Mouse (Mus musculus) hindbrain, embryonic 16.5 days (tissue): ENCODE data around the gene Gm28043. TPM values are rescaled to one million over a fixed set of nuclear protein-coding genes. Genes with fewer than 3 reads are reported as not detected.

ENCODE experiments used
- ATAC-seq: fragments of 200-750 bp; cut with Nextera tagmentation; 2 replicates; pipeline ENCODE4 v1.8.0; 2017; ENCODE audit warnings: moderate TSS enrichment, moderate library complexity
- H3K27ac ChIP-seq: fragments of 300-500 bp; sonication (generic); 2 replicates; pipeline ENCODE4 v1.5.1; 2014; ENCODE audit warnings: low read depth, mild to moderate bottlenecking, control low read depth, low read length, moderate library complexity
- H3K27me3 ChIP-seq: fragments of 300-500 bp; sonication (generic); replicated peaks from 2 replicates; pipeline ENCODE4 v1.6.1; 2014; ENCODE audit warnings: low read length; ENCODE audit not compliant: control insufficient read depth, insufficient read depth
- H3K36me3 ChIP-seq: fragments of 300-500 bp; sonication (generic); 2 replicates; pipeline ENCODE4 v1.6.1; 2014; ENCODE audit warnings: mild to moderate bottlenecking, low read length, moderate library complexity, mixed read lengths; ENCODE audit not compliant: control insufficient read depth, insufficient read depth
- H3K4me1 ChIP-seq: fragments of 300-500 bp; sonication (generic); 2 replicates; pipeline ENCODE4 v1.6.1; 2014; ENCODE audit warnings: low read depth, low read length; ENCODE audit not compliant: control insufficient read depth, insufficient read depth
- H3K4me2 ChIP-seq: fragments of 300-500 bp; sonication (generic); 2 replicates; pipeline ENCODE4 v1.6.1; 2014; ENCODE audit warnings: mild to moderate bottlenecking, low read length, control low read depth, moderate library complexity
- H3K4me3 ChIP-seq: fragments of 300-500 bp; sonication (generic); 2 replicates; pipeline ENCODE4 v1.5.1; 2014; ENCODE audit warnings: mild to moderate bottlenecking, low read length, control low read depth, moderate library complexity
- H3K9ac ChIP-seq: fragments of 300-500 bp; sonication (generic); 2 replicates; pipeline ENCODE4 v1.6.1; 2014; ENCODE audit warnings: low read depth, mild to moderate bottlenecking, control low read depth, low read length, moderate library complexity
- H3K9me3 ChIP-seq: fragments of 300-500 bp; sonication (generic); 2 replicates; pipeline ENCODE4 v1.6.1; 2014; ENCODE audit warnings: mild to moderate bottlenecking, low read length, moderate library complexity; ENCODE audit not compliant: control insufficient read depth
- WGBS: fragments of 180-500 bp; shearing (Covaris S2); extraction: QIAGEN DNeasy Blood & Tissue Kit; methylation state at CpG from one replicate; pipeline ENCODE4 v1.1.7; 2014; 5-methylcytosine and 5-hydroxymethylcytosine counted together
- polyA plus RNA-seq: library from polyadenylated mRNA; unstranded; fragments of >200 nt; fragmentation: Nextera tagmentation; extraction: Ambion mirVana; gene quantifications from 2 replicates; pipeline ENCODE4 v1.2.1, GENCODE M21; 2015

Gene Gm28043
- polyA plus RNA-seq, 1 experiment from 2014 or later, result 2.3 TPM

DNA sequence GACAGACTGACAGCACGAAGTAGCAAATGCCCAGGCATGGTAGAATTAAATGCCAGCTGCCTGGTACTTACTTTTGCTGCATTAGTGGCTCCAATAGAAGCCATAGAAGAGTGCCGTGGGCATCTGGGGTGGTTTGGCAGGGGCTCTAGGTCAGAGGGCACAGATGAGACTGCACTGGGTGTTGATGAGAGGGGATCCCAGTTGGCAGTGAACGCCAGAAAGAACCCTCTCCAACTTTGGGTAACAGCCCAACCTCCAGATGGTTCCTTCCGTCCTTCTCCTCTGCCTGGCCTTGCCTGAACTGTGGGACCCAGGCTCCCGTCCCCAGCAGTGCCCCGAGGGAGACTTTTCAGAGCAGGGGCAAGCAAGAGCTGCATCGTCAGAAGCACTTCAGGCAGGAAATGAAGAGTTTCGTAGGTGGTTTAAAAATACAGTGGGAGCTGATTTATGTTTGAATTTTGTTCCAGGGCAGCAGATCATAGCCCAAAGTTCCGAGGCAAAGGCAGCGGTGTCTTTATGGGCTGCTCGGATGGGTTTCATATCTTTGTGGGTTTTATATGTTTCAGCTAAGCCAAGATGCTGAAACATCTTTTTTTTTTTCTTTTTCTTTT is 106.2 kb downstream of the Gm28043 start:
- Histone ChIP-seq H3K9ac (no peak overlapping the region), H3K27ac (peak overlapping the region; percentile 23; the same call in 1 of the 2 replicates), H3K4me1 (peaks cover 16% of the 10 kb centered on the region), H3K27me3 (no peaks in the 10 kb centered on the region), H3K9me3 (0 out of 2 replicates have a peak, but pooled peaks cover 2% of the 10 kb centered on the region), H3K36me3 (no peaks in the 10 kb centered on the region), H3K4me2 (no peak overlapping the region), H3K4me3 (no peak overlapping the region)
- 68% methylated on average over 11 of the region's 11 CpGs for WGBS
- ATAC-seq, result no peak

DNA sequence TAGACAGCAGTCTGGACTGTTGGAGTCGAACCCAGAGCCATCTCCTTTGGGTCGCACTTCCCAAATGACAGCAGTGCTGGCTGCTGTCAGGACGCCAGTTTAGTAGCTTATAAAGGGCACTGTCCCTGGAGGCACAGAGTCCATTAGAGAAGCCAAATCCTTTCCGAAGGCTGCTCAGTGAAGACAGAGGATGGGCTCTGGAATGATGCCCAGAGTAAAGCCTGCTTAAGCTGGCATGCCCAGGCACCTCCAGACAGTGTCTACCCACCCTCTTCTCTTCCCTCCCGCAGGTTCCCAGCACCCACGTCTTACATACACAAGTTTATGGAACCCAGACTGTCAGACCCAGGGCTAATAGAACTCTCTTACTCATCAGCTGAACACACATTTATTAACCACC is 109.9 kb downstream of the Gm28043 start:
- Histone ChIP-seq H3K4me2 (no peak overlapping the region), H3K9ac (no peak overlapping the region), H3K4me1 (peaks cover 6% of the 10 kb centered on the region; the same call in 1 of the 2 replicates), H3K9me3 (0 out of 2 replicates have a peak, but pooled peaks cover 2% of the 10 kb centered on the region), H3K36me3 (no peaks in the 10 kb centered on the region), H3K27me3 (no peaks in the 10 kb centered on the region), H3K27ac (no peak overlapping the region), H3K4me3 (no peak overlapping the region)
- ATAC-seq, result peak; percentile 84
- WGBS, result 45% methylated on average over 6 of the region's 6 CpGs

DNA sequence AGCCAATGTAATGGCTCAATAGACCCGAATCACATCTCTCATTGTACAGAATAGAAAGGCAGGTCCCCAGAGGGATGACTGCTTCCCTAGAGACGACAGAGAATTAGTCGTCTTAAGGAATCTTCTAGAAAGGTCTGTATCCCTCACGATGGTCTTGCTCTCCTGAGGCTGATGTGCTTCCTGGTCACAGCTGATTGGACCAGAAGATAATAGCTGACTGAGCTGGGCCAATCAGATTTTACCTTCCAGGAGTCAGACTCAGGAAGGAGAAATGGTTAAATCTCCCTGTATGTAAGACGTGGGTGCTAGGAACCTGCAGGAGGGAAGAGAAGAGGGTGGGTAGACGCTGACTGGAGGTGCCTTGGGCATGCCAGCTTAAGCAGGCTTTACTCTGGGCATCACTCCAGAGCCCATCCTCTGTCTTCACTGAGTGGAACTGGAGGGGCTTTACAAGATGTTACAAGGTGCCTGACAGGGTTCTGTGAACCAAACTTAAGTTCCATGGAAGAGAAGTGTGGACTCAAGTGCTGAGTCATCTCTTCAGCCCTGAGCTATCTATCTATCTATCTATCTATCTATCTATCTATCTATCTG is 110.4 kb downstream of the Gm28043 start:
- Histone ChIP-seq H3K27me3 (no peaks in the 10 kb centered on the region), H3K9ac (no peak overlapping the region), H3K4me3 (no peak overlapping the region), H3K36me3 (no peaks in the 10 kb centered on the region), H3K4me1 (peaks cover 6% of the 10 kb centered on the region), H3K4me2 (no peak overlapping the region), H3K9me3 (0 out of 2 replicates have a peak, but pooled peaks cover 2% of the 10 kb centered on the region), H3K27ac (no peak overlapping the region)
- WGBS, result 62% methylated on average over 6 of the region's 6 CpGs
- no peak for ATAC-seq

DNA sequence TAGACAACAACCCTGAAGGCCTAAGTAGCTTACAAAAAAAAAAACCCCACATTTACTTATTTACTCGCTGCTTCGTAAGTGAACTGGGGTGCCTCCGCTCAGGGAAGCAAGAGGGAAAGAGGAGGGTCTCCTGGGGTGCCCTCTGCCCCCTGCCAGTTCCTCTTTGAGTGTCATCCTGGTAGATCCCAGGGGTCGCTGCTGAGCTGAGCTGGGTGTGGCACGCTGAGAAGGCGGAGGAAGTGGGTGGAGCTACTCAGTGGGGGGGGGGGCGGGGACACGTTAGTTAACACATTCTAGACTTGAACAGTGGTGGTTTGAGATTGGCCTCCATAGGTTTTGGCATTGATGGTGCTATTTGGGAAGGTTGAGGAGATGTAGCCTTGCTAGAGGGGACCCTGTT is 113.4 kb downstream of the Gm28043 start:
- 63% methylated on average over 8 of the region's 8 CpGs for WGBS
- Histone ChIP-seq H3K4me2 (no peak overlapping the region), H3K4me3 (no peak overlapping the region), H3K27me3 (no peaks in the 10 kb centered on the region), H3K36me3 (no peaks in the 10 kb centered on the region), H3K9me3 (no peaks in the 10 kb centered on the region), H3K4me1 (peaks cover 24% of the 10 kb centered on the region), H3K27ac (no peak overlapping the region), H3K9ac (no peak overlapping the region)
- no peak for ATAC-seq

DNA sequence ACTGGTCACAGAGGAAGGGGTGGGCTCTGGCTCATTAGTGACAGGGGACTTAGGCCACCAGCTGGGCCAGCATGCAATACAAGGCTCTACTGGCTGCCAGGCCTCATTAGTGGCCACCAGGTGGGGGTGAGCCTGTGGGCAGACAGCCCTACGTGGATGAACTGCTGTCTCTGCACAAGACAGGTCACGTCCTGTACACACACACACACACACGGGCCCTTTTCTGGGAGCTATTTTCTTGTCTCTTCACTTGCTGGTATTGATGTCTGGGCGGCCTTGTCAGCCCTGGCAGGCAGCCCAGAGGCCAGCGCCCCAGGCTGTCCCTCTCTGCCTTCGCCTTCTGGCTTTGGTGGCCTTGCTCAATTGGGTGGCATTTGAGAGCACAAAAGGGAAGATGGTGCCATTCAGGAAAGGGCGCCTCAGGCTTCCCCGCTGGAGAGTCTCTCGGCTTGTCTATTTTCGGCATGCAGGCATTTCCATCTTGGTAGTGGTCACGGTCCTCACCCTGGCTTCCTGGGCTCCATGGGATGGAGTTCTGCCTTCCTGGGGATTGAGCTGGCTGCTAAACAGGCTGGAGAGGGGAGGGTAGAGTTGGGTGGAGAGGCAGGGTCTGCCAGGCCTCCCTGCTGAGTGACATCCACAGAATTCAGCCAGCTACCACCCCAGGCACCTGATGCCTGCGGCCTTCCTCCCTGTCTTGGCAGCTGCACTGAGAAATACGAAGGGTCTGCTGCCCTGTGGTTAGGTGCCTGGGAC is 116.0 kb downstream of the Gm28043 start:
- Histone ChIP-seq H3K36me3 (no peaks in the 10 kb centered on the region), H3K4me2 (no peak overlapping the region), H3K9ac (peak overlapping the region; percentile 31), H3K9me3 (no peaks in the 10 kb centered on the region), H3K27me3 (no peaks in the 10 kb centered on the region), H3K4me3 (no peak overlapping the region), H3K27ac (peak overlapping the region; percentile 74), H3K4me1 (peaks cover 18% of the 10 kb centered on the region)
- peak; percentile 72 for ATAC-seq
- 23% methylated on average over 13 of the region's 13 CpGs for WGBS

DNA sequence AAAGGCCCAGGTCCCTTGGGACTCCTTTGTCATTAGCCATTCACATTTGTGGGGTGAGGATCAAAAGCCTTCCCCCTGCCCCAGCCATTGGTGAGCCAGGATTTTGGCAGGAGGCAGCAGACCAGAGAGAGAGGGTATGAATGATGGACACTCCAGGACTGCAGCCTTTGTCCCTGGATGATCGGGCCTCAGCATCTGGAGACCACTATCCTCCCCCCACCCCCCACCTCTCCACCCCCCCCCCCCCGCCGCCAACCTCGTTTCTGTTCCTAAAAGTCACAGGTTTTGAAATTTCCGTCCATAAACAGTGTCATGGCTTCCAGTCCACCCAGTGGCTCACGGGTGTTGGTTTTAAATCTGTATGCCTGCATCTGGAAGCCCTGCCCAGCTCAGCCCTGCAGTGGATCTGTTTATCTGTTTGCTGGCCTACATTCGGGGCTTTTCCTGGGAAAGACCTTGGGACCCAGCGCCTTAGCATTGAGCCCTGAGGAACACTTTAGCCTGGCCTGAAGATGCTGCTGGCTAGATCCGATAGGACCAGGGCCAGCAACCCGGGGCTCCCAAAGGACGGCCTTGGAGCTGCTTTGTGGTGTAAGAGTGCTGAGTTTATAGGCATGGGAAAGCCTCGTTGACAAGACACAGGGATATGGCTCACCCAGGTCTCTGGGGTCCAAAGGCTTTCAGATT is 116.7 kb downstream of the Gm28043 start:
- WGBS, result 29% methylated on average over 12 of the region's 12 CpGs
- no peak; the same call in 1 of the 2 replicates for ATAC-seq

DNA sequence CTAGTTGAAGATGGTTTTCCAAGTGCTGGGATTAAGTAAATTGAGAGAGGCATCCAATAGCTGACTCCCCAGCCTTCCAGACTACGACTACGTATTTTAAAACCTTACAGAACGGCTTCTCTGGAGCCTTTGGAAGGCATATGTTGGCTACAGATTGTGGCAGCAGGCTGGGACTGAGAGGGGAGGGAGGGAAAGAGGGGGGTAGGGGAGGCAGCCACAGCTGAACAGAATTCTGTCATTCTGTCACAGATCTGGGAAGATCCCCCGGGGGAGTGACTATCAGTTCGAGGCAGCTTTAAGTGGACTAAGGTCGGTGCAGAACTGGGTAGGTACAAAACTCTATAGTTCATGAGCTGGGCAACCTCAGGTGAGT is 117.3 kb downstream of the Gm28043 start:
- 27% methylated on average over 6 of the region's 6 CpGs for WGBS
- H3K9me3 ChIP-seq, result no peaks in the 10 kb centered on the region
- H3K4me1 ChIP-seq, result peaks cover 28% of the 10 kb centered on the region

More for the DNA sequence above, 116.7 kb downstream of the Gm28043 start:
- Histone ChIP-seq H3K4me1 (peaks cover 25% of the 10 kb centered on the region), H3K27me3 (no peaks in the 10 kb centered on the region), H3K9ac (peak overlapping the region; percentile 32), H3K4me3 (no peak overlapping the region), H3K27ac (peak overlapping the region; percentile 74), H3K4me2 (no peak overlapping the region), H3K36me3 (no peaks in the 10 kb centered on the region), H3K9me3 (no peaks in the 10 kb centered on the region)

DNA sequence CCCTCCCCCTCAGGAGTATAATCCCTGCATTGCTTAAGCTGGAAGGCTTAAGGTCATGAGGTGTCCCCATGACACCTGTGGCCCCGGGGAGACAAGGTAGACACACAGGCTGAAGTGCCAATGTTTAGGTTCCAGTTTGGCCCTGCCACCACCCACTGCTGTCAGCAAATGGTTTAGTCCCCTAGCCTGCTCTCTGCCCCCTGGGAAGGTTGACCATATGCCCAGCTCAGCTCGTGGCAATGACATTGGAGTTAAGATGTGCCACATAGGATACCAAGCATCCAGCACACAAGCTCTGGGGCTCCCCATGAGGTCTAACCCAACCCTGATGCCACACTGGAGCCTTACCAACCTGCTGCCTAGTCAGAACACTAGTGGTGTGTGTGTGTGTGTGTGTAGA is 117.8 kb downstream of the Gm28043 start:
- Histone ChIP-seq H3K9ac (no peak overlapping the region), H3K9me3 (no peaks in the 10 kb centered on the region), H3K27me3 (no peaks in the 10 kb centered on the region), H3K36me3 (no peaks in the 10 kb centered on the region), H3K27ac (no peak overlapping the region), H3K4me2 (no peak overlapping the region), H3K4me3 (no peak overlapping the region), H3K4me1 (peaks cover 28% of the 10 kb centered on the region)
- no peak for ATAC-seq
- WGBS, result 79% methylated on average over 2 of the region's 2 CpGs

More for the DNA sequence above, 117.3 kb downstream of the Gm28043 start:
- Histone ChIP-seq H3K4me2 (no peak overlapping the region), H3K27ac (peak overlapping the region; percentile 74), H3K4me3 (no peak overlapping the region), H3K27me3 (no peaks in the 10 kb centered on the region), H3K9ac (no peak overlapping the region), H3K36me3 (no peaks in the 10 kb centered on the region)
- ATAC-seq, result no peak
